Mouse (Mus musculus) forebrain, embryonic 14.5 days (tissue): ENCODE results near the gene Insr. TPM values are rescaled to one million over a fixed set of nuclear protein-coding genes. Genes with fewer than 3 reads are reported as not detected.

Source experiments
- ATAC-seq: fragments of 200-750 bp; cut with Nextera tagmentation; 2 replicates; pipeline ENCODE4 v1.8.0; 2017; ENCODE audit warnings: mild to moderate bottlenecking, moderate library complexity
- DNase-seq: peaks from one replicate; pipeline ENCODE4 v3.0.0-alpha.2; 2015; ENCODE audit warnings: low spot score
- H3K27ac ChIP-seq: fragments of 300-500 bp; sonication (generic); 2 replicates; pipeline ENCODE4 v1.5.1; 2014; ENCODE audit warnings: low read depth, mild to moderate bottlenecking, control low read depth, low read length, moderate library complexity
- H3K27me3 ChIP-seq: fragments of 300-500 bp; sonication (generic); replicated peaks from 2 replicates; pipeline ENCODE4 v1.6.1; 2014; ENCODE audit warnings: low read length, control low read depth, mixed read lengths; ENCODE audit not compliant: control insufficient read depth, insufficient read depth
- H3K36me3 ChIP-seq: fragments of 300-500 bp; sonication (generic); 2 replicates; pipeline ENCODE4 v1.6.1; 2014; ENCODE audit warnings: low read length, control low read depth; ENCODE audit not compliant: control insufficient read depth, insufficient read depth
- H3K4me1 ChIP-seq: fragments of 300-500 bp; sonication (generic); 2 replicates; pipeline ENCODE4 v1.6.1; 2014; ENCODE audit warnings: antibody characterized with exemption, low read length, control low read depth; ENCODE audit not compliant: control insufficient read depth, insufficient read depth
- H3K4me2 ChIP-seq: fragments of 300-500 bp; sonication (generic); 2 replicates; pipeline ENCODE4 v1.6.1; 2014; ENCODE audit warnings: mild to moderate bottlenecking, control low read depth, low read length
- H3K4me3 ChIP-seq: fragments of 300-500 bp; sonication (generic); 2 replicates; pipeline ENCODE4 v1.5.1; 2014; ENCODE audit warnings: low read depth, low read length, control low read depth
- H3K9ac ChIP-seq: fragments of 300-500 bp; sonication (generic); 2 replicates; pipeline ENCODE4 v1.6.1; 2014; ENCODE audit warnings: mild to moderate bottlenecking, low read length, control low read depth, moderate library complexity
- H3K9me3 ChIP-seq: fragments of 300-500 bp; sonication (generic); replicated peaks from 2 replicates; pipeline ENCODE4 v1.6.1; 2016; ENCODE audit warnings: low read length, control low read depth, mixed read lengths; ENCODE audit not compliant: control insufficient read depth
- WGBS: fragments of 180-500 bp; shearing (Covaris S2); extraction: QIAGEN DNeasy Blood & Tissue Kit; methylation state at CpG from one replicate; pipeline ENCODE4 v1.1.7; 2014; 5-methylcytosine and 5-hydroxymethylcytosine counted together
- polyA plus RNA-seq: library from polyadenylated mRNA; unstranded; fragments of >200 nt; fragmentation: Nextera tagmentation; extraction: Ambion mirVana; gene quantifications from 2 replicates; pipeline ENCODE4 v1.2.1, GENCODE M21; 2014

The Insr gene
- polyA plus RNA-seq, 1 experiment from 2014 or later: 33.6 TPM

DNA sequence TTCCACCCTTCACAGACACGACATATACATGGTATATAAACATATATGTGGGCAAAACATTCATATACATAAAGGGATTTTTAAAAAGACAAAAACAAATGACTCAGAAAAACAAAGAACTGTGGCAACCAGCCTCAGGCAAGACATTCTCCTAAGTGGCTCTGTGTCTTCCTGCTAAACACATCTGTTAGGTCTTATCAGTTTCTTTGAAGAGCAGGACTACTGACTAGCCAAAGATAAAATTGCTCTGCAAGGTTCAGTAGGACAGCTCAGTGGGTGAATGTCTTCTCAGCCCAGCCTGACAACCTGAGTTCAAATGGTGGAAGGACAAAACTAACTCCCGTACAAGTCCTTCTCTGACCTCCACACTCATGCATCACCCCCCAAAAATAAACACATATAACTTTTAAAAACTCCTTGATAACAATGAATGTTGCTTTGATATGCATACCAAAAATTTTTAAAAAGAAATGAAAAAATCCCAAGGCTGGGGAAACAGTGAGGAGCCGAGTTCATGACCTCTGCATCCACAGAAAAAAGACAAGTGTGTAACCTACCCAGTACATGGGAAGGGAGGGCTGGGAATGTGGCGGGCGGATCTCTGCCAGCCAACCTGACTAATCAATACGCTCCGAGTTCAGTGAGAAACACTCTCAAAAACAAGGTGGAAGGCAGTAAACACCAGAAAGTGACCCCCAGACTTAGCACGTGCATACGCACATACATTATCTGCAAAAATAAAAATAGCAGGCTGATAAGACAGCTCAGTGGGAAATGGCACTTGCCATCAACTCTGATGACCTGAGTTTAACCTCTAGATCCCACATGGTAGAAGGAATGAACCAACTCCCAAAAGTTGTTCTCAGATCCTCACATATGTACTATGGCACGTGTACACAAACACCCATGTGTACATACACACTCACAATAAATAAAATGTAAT lies 49.0 kb downstream of the Insr start:
- no peak for DNase-seq
- Histone ChIP-seq H3K9ac (no peak overlapping the region), H3K4me1 (no peaks in the 10 kb centered on the region), H3K36me3 (no peaks in the 10 kb centered on the region), H3K27me3 (no peaks in the 10 kb centered on the region), H3K4me3 (no peak overlapping the region), H3K4me2 (no peak overlapping the region), H3K27ac (no peak overlapping the region), H3K9me3 (no peaks in the 10 kb centered on the region)
- ATAC-seq: no peak
- 90% methylated on average over 10 of the region's 10 CpGs for WGBS

DNA sequence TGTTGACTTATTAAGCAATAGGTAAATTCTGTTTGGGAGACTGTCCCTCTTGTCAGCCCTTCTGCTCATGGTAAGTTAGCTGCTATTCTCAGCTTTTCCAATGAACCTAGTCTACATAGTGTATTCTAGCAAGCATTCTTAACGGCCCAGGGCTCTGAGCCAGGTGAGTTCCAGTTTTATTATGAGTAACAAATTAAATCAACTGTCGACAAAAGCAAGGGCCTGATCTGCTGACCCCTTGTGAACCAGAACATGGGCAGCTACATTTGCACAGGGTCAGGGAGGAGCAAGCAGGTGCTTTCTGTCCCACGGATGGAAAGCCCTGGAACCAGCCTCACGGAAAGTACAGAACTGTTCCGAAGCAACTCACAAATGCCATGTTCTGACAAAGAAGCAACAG lies 52.0 kb downstream of the Insr start:
- WGBS: 93% methylated on average over 5 of the region's 5 CpGs
- ATAC-seq: no peak

DNA sequence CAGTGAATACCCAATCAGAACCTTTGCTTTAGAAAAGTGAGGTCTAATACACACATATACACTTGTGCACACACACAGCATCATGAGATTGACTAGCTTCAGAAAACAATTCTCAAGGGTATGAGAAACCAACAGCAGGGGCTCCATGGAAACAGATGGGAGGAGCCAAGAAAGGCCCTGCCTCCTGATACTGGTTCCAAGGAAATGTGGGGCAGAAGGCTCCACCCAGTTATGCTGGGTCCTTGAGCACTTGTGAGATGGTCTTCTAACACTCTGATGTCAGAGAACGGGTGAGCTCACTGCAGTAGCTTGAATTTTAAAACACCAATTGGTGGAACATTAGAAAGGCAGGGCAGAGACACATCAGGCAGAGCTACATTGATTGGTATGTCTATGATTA lies 53.7 kb downstream of the Insr start:
- 0 out of 2 replicates have a peak, but pooled peaks cover 4% of the 10 kb centered on the region for H3K4me1 ChIP-seq

More for the DNA sequence above, 52.0 kb downstream of the Insr start:
- Histone ChIP-seq H3K4me3 (no peak overlapping the region), H3K4me2 (no peak overlapping the region), H3K4me1 (no peaks in the 10 kb centered on the region), H3K27me3 (no peaks in the 10 kb centered on the region), H3K36me3 (no peaks in the 10 kb centered on the region), H3K27ac (no peak overlapping the region), H3K9ac (no peak overlapping the region), H3K9me3 (no peaks in the 10 kb centered on the region)
- DNase-seq: no peak

GRCm38 (mm10) chr8:3225184-3225583 lies 54.2 kb downstream of the Insr start:
- WGBS: 92% methylated on average over 8 of the region's 8 CpGs
- 0 out of 2 replicates have a peak, but pooled peaks cover 4% of the 10 kb centered on the region for H3K4me1 ChIP-seq

More for the DNA sequence above, 53.7 kb downstream of the Insr start:
- ATAC-seq (no peak), DNase-seq (no peak)
- H3K4me3 ChIP-seq: no peak overlapping the region
- H3K9me3 ChIP-seq: no peaks in the 10 kb centered on the region
- H3K27ac ChIP-seq: no peak overlapping the region
- no peak overlapping the region for H3K9ac ChIP-seq
- H3K4me2 ChIP-seq: no peak overlapping the region
- 78% methylated on average over 1 of the region's 1 CpGs for WGBS
- H3K27me3 ChIP-seq: no peaks in the 10 kb centered on the region
- H3K36me3 ChIP-seq: no peaks in the 10 kb centered on the region

DNA sequence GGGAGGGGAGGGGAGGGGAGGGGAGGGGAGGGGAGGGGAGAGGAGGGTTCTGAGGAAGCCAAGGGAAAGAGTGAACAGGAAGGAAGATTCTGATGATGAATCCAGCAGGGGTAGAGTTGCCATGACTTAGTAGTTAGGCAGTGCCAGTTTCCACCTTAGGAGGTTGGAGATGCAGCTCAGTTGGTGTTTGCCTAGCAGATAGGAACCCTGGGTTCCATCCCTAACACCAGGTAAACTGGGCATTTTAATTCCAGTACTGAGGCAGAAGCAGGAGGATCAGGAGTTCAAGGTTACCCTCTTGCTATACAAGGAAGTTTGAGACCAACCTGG lies 56.8 kb downstream of the Insr start:
- 0 out of 2 replicates have a peak, but pooled peaks cover 4% of the 10 kb centered on the region for H3K4me1 ChIP-seq
- no peaks in the 10 kb centered on the region for H3K9me3 ChIP-seq
- H3K9ac ChIP-seq: no peak overlapping the region
- no peaks in the 10 kb centered on the region for H3K36me3 ChIP-seq
- ATAC-seq (no peak), DNase-seq (no peak)
- no peak overlapping the region for H3K27ac ChIP-seq
- no peak overlapping the region for H3K4me2 ChIP-seq
- H3K27me3 ChIP-seq: no peaks in the 10 kb centered on the region
- no peak overlapping the region for H3K4me3 ChIP-seq

More at GRCm38 (mm10) chr8:3225184-3225583, 54.2 kb downstream of the Insr start:
- no peaks in the 10 kb centered on the region for H3K9me3 ChIP-seq
- no peak overlapping the region for H3K4me2 ChIP-seq
- no peak overlapping the region for H3K4me3 ChIP-seq
- ATAC-seq (no peak), DNase-seq (no peak)
- H3K9ac ChIP-seq: no peak overlapping the region
- H3K36me3 ChIP-seq: no peaks in the 10 kb centered on the region
- H3K27me3 ChIP-seq: no peaks in the 10 kb centered on the region
- no peak overlapping the region for H3K27ac ChIP-seq

DNA sequence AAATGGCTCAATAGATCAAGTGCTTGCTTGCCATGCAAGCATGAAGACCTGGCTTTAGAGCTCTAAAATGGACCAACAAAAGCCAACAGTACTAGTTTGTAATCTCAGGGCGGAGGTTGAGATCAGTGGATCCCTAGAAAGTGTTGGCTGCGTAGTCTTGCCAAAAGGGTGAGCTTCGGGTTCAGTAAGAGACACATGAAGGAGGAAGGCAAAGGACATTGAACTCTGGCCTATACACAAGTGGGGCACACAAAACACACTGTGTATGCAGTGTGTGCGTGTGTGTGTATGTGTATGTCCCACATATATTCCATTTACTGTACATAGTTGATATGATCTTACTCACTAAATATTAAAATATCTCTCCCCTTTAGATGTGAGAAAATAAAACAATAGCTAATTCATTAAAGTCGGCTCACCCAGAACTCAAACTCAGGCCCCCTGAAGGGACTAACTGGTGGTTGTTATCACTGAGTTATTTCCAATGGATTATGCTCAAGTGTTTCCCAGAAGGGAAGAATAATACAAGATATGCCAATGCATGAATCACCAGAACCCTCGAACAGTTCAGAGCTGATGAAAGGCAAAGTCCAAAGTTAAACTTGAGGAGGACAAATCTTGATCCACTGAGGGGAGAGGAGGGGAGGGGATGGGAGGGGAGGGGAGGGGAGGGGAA lies 57.3 kb downstream of the Insr start:
- H3K4me1 ChIP-seq: 0 out of 2 replicates have a peak, but pooled peaks cover 4% of the 10 kb centered on the region
- peak overlapping the region; percentile 85 for H3K9ac ChIP-seq
- no peak for ATAC-seq
- peak overlapping the region; percentile 92; the same call in 1 of the 2 replicates for H3K27ac ChIP-seq
- no peaks in the 10 kb centered on the region for H3K9me3 ChIP-seq
- peak; percentile 11 for DNase-seq
- H3K4me3 ChIP-seq: peak overlapping the region; percentile 61
- peak overlapping the region; percentile 72 for H3K4me2 ChIP-seq
- no peaks in the 10 kb centered on the region for H3K36me3 ChIP-seq
- H3K27me3 ChIP-seq: no peaks in the 10 kb centered on the region
- 66% methylated on average over 6 of the region's 6 CpGs for WGBS

DNA sequence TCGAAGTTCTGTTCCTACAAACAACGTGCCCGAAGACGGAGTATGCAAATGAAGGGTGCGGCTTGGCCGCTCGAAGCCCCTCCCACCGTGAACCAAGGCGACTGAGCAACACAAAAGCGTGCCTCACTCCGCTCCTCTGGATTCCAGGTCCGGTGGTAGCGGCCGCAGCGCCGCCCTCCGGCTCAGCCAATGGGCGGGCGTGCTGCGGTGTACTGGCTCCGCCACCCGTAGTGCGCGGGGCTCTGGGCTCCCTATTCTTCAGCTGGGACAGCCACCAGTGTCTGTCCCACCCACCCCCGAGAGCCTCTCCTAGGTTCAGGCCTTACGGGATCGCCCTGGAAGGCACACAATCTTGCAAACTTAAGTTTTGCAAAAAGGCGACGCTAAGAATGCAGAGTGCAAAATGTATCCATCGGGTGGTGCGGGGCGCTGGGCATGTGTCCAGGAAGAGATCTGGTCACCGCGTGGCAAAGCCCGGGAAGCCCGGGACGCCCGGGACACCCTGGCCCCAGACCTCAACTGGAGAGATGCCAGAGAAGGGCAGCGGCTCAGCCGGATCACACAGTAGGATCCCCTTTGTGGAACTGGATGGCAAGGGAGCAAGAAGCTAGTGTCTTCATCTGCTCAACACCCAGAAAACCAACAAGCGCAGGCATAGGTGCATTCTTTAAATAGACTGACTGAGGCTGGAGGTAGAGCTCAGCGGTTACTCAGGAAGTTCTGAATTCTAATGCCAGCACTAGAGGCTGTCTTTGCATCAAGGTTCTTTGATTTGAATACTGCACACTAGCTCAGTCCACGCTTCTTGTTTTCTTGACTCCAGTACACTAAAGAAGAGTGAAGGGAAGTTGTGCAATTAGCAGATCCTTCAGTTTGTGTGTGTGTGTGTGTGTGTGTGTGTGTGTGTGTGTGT lies 58.1 kb downstream of the Insr start:
- Histone ChIP-seq H3K4me1 (0 out of 2 replicates have a peak, but pooled peaks cover 4% of the 10 kb centered on the region), H3K9ac (peak overlapping the region; percentile 85), H3K36me3 (no peaks in the 10 kb centered on the region), H3K27me3 (no peaks in the 10 kb centered on the region), H3K9me3 (no peaks in the 10 kb centered on the region), H3K4me2 (peak overlapping the region; percentile 72), H3K27ac (peak overlapping the region; percentile 92), H3K4me3 (peak overlapping the region; percentile 61)
- WGBS: under 1% methylated on average over 43 of the region's 43 CpGs
- DNase-seq: peak; percentile 98
- ATAC-seq: peak; percentile 99

- peak overlapping the region; percentile 92 for H3K27ac ChIP-seq
- 0 out of 2 replicates have a peak, but pooled peaks cover 4% of the 10 kb centered on the region for H3K4me1 ChIP-seq
- H3K36me3 ChIP-seq: no peaks in the 10 kb centered on the region
- H3K9ac ChIP-seq: peak overlapping the region; percentile 85
- no peaks in the 10 kb centered on the region for H3K27me3 ChIP-seq
- H3K4me3 ChIP-seq: peak overlapping the region; percentile 61
- H3K4me2 ChIP-seq: peak overlapping the region; percentile 72
- DNase-seq (peak; percentile 73), ATAC-seq (peak; percentile 69)
- WGBS: 2% methylated on average over 9 of the region's 9 CpGs
- H3K9me3 ChIP-seq: no peaks in the 10 kb centered on the region
Measured at GRCm38 (mm10) chr8:3220502-3220901, 58.9 kb downstream of the Insr start.
